Mouse (Mus musculus) CH12.LX (cell line): Measurements from ENCODE around the gene Gng8.

ENCODE experiments used
- CTCF ChIP-seq, 2 experiments: IDR thresholded peaks in 1 of 2; conservative IDR thresholded peaks in 1 of 2; 2 replicates each; pipeline ENCODE4 v1.5.1; 2011 to 2012; ENCODE audit warnings: low read depth in 2 of 2, low read length in 2 of 2, improper control_type of control experiment in 1 of 2, inconsistent platforms in 1 of 2, mild to moderate bottlenecking in 1 of 2, moderate library complexity in 1 of 2
- ELF1 ChIP-seq: IDR thresholded peaks from 2 replicates; pipeline ENCODE4 v1.6.1; 2014; ENCODE audit warnings: low read depth, mild to moderate bottlenecking, inconsistent platforms, low read length, improper control_type of control experiment
- JUND ChIP-seq: conservative IDR thresholded peaks from 2 replicates; pipeline ENCODE4 v1.6.1; 2011; ENCODE audit warnings: low read depth, low read length, improper control_type of control experiment
- KAT2A ChIP-seq: IDR thresholded peaks from 2 replicates; pipeline ENCODE4 v1.6.1; 2012; ENCODE audit warnings: low read length, improper control_type of control experiment, inconsistent platforms; ENCODE audit not compliant: insufficient replicate concordance
- MYC ChIP-seq: IDR thresholded peaks from 2 replicates; pipeline ENCODE4 v1.6.1; 2011; ENCODE audit warnings: low read depth, mild to moderate bottlenecking, improper control_type of control experiment, low read length
- NELFE ChIP-seq: IDR thresholded peaks from 2 replicates; pipeline ENCODE4 v1.6.1; 2011; ENCODE audit warnings: low read depth, low read length, improper control_type of control experiment
- NRF1 ChIP-seq: IDR thresholded peaks from 2 replicates; pipeline ENCODE4 v1.6.1; 2014; ENCODE audit warnings: low read depth, mild to moderate bottlenecking, inconsistent platforms, low read length, improper control_type of control experiment, moderate library complexity
- POLR2A ChIP-seq: IDR thresholded peaks from 2 replicates; pipeline ENCODE4 v1.6.1; 2011; ENCODE audit warnings: low read depth, mild to moderate bottlenecking, improper control_type of control experiment, low read length
- TBP ChIP-seq: conservative IDR thresholded peaks from 2 replicates; pipeline ENCODE4 v1.6.1; 2011; ENCODE audit warnings: low read depth, low read length, improper control_type of control experiment
- UBTF ChIP-seq: IDR thresholded peaks from 2 replicates; pipeline ENCODE4 v1.6.1; 2012; ENCODE audit warnings: low read depth, mild to moderate bottlenecking, inconsistent platforms, low read length, improper control_type of control experiment, moderate library complexity
- USF2 ChIP-seq: conservative IDR thresholded peaks from 2 replicates; pipeline ENCODE4 v1.6.1; 2011; ENCODE audit warnings: low read depth, low read length, improper control_type of control experiment

DNA sequence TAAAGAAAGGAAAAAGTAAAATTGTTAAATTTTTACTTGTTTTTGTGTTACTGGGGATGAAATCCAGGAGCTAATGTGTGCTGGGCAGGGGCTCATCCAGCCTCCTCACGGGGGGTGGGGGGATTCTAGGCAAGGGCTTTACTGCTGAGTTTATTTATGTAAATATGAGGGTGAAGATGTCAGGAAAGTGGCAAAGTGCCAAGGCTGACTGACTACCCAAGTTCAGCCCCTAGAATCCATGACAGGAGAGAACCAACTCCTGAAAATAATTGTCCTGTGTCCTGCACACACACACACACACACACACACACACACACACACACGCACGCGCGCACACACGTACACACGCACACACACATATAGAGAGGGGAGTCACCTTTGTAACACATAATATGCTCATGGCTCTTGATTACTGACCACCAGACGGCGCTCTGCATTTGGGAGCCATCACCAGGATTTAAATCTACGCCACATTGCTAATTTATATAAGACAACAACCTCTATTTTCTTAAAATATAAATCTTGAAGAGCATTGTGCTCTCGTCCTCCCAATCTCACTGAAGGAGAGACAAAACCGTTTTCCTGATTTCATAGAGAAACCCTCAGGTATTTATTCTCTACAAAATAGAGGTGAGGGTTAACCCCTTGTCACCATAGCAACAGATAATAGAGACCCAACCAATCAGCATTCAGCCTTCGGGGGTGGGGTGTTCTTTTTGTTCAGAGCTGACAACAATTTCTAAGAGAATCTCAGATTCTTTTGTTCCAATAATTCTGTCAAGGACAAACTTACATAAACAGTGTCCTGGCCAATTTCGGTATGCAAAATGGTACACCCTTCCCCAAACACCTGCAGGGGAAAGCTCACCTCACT, 41.4 kb downstream of the Gng8 start:
- TF ChIP-seq NRF1 (no peak), CTCF (conservative IDR thresholded peaks at IDR 0.05 in 1 of 2, IDR thresholded peaks at IDR 0.05 in 1 of 2; ENCODE audit: low read depth in 2 of 2, low read length in 2 of 2) (peak; percentile 60 to 82; a peak in 3 of 4 replicates), JUND (no peak), KAT2A (no peak), POLR2A (no peak), NELFE (no peak), ELF1 (0 out of 2 replicates have a peak, but pooled peaks have one; percentile 11), TBP (no peak), USF2 (no peak), UBTF (no peak), MYC (0 out of 2 replicates have a peak, but pooled peaks have one; percentile 49)
